Mouse (Mus musculus): ENCODE measurements around the gene Bbs7.

Bbs7 gene

DNA sequence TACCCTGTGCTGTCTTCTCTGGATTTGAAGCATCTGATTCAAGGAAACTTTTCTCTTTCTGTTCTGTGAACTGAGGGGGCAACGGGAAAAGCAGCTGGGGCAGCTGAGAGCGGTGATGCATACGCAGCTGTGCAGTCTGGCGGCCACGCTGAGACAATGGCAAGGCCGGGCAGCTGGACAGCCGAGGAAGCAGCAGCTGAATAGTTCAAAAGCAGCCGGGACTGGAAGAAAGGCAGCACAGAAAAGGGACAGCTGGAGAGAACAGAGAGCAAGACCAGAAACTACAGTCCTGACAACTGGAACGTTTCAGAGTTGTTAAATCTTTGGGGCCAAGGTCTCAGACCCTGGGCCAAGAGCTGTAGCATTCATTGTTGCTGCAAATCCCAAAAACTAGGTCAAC, 61.9 kb downstream of the Bbs7 start:
- peak; percentile 36 for DNase-seq (ENCODE audit: low spot score)

DNA sequence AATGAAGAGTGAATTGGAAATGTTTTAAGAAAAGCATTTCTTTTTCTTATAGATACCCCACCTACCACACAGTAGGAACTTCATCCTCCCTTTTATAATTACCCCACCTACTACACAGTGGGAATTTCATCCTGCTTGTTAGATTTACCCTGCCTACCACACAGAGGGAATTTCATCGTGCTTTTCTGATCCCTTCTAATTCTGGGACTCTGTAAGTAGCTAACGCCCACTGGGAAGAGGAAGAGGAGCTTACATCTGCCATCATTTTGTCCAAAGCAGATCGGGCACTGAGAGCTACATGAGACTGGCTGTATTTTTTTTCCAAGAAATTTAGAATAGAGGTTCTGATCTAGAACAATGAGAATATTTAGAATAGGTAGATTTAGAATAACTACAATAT, 68.3 kb downstream of the Bbs7 start:
- DNase-seq (ENCODE audit: low spot score) = no peak

- no peak for DNase-seq (ENCODE audit: low spot score)
These were observed 71.9 kb downstream of the Bbs7 start for GRCm38 (mm10) chr3:36541399-36541798.

- no peak for DNase-seq (ENCODE audit: low spot score)
These were observed 72.5 kb downstream of the Bbs7 start for GRCm38 (mm10) chr3:36540756-36541155.

GRCm38 (mm10) chr3:36537701-36538470, 75.4 kb downstream of the Bbs7 start:
- no peak for DNase-seq (ENCODE audit: low spot score)

- no peak for DNase-seq (ENCODE audit: low spot score)
These were observed 77.2 kb downstream of the Bbs7 start for GRCm38 (mm10) chr3:36536041-36536440.

GRCm38 (mm10) chr3:36533201-36533672, 80.0 kb downstream of the Bbs7 start:
- DNase-seq (ENCODE audit: low spot score) = no peak

GRCm38 (mm10) chr3:36532738-36533137, 80.5 kb downstream of the Bbs7 start:
- DNase-seq (ENCODE audit: low spot score) = no peak

GRCm38 (mm10) chr3:36531979-36532542, 81.2 kb downstream of the Bbs7 start:
- DNase-seq (ENCODE audit: low spot score) = no peak

- DNase-seq (ENCODE audit: low spot score) = no peak
These were observed 82.0 kb downstream of the Bbs7 start for GRCm38 (mm10) chr3:36531242-36531641.

DNA sequence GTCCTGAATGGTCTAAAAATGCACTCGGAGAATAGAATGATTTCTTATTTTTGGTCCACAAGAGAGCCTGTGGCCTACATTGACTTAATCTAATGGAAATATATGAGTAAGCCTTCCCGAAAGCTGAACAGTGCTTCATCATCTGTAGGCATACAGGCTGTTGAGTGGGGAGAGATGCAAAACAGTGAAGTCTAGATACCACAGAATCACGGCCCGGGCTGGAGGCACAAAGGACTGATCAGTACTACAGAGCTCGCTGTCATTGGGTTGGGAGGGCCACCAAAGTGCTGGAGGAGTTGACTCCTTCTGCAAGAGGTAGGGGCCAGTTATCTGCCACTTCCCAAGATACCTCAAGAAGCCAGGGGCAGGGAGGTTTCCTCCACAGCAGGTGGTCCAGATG, 82.5 kb downstream of the Bbs7 start:
- no peak for DNase-seq (ENCODE audit: low spot score)

GRCm38 (mm10) chr3:36530345-36530744, 82.9 kb downstream of the Bbs7 start:
- DNase-seq (ENCODE audit: low spot score) = peak; percentile 22

DNA sequence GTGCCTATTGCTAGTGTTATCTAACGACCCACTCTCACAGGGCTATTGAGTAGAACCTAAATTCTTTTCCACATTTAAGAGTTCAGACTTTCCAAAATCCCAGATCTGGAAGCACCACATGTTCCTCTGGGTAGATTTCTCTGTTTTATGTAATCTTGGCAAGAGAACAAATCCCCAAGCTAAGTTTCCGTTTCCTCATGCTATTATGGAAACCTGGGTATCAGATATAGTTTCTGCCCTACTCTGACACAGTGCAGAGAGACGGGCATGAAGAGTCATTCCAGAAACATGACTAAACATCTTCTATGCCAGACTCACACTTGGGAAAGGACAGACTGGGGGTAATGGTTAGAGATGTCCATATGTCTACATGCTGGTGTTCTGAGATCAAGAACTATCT, 88.8 kb downstream of the Bbs7 start:
- DNase-seq (ENCODE audit: low spot score) = no peak
